8 mouse cellular contexts compared by ENCODE assay signal in the genomic region with DNA sequence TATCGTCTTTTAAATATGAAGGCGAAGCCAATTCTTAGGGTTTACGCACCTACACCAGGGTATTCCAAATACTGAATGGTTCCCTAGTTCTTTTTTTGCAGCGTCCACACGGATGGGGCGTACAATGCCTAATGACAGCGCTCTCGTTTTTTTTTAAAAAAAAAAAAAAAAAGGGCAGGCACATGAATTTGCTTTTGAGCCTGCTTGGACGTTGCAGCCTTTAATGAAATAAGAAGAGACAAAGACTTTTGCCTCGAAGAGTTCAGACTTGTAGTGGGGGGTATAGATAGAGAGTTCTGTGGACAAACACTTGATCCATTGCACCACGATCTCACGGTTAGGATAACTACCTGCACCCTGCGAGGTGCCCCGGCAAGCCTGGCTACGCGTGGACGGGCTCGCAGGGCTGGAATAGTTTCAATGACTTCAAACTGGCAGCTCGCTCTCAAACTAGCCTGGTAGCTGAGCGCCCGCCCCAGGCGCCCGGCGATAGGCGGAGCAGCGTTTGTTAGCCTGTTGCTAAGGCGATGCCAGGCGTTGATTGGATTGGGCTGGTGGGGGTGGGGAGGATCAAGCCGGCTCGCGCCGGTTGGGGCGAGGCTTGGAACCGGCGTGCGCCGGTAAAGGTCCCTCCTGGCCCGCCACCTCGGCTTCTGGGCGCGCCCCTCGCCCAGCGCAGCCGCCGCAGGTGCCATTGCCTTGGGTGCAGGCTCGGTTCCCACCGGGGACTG. TPM values are rescaled to one million over a fixed set of nuclear protein-coding genes. Genes with fewer than 3 reads are reported as not detected.
A peak's percentile ranks its signal among the peaks of the same experiment; 100 is the strongest.
DNase-seq lines count a peak whose midpoint lies in the region; ATAC-seq and TF ChIP-seq lines count a peak whose summit lies in the region.

No protein-coding gene starts in this region.

- peaks cover 11% of the 10 kb centered on the region for H3K36me3 ChIP-seq in embryonic facial prominence, embryonic 13.5 days
- H3K36me3 ChIP-seq in heart, adult 2 months (ENCODE audit: control insufficient read depth, insufficient read depth, low read length), result peaks cover 14% of the 10 kb centered on the region
- H3K36me3 ChIP-seq in kidney, adult 2 months (ENCODE audit: control insufficient read depth, insufficient read depth, low read length), result peaks cover 7% of the 10 kb centered on the region
- peaks cover 17% of the 10 kb centered on the region for H3K36me3 ChIP-seq in limb, embryonic 12.5 days
- H3K36me3 ChIP-seq in midbrain, embryonic 14.5 days (ENCODE audit: control insufficient read depth, insufficient read depth, low read length), result peaks cover 17% of the 10 kb centered on the region

- peak; percentile 50; the same call in 1 of the 2 replicates for TF ChIP-seq EP300 in heart, adult 2 months (IDR thresholded peaks at IDR 0.05; ENCODE audit: insufficient read depth, low read depth, low read length)

- intact Hi-C loops in heart, adult 2 months (cut with DNase I), result no loop called here

- H3K4me1 ChIP-seq in embryonic facial prominence, embryonic 13.5 days, result no peaks in the 10 kb centered on the region
- H3K4me1 ChIP-seq in heart, adult 2 months (ENCODE audit: control insufficient read depth, insufficient read depth, low read length), result peaks cover 2% of the 10 kb centered on the region
- peaks cover 3% of the 10 kb centered on the region; the same call in 1 of the 2 replicates for H3K4me1 ChIP-seq in kidney, adult 2 months (ENCODE audit: control insufficient read depth, insufficient read depth, low read length)
- H3K4me1 ChIP-seq in limb, embryonic 12.5 days (replicated peaks), result no peaks in the 10 kb centered on the region; the same call in 1 of the 2 replicates
- H3K4me1 ChIP-seq in midbrain, embryonic 14.5 days (ENCODE audit: control insufficient read depth, insufficient read depth, low read length), result peaks cover 9% of the 10 kb centered on the region

- under 1% methylated on average over 47 of the region's 47 CpGs for WGBS in embryonic facial prominence, embryonic 13.5 days
- WGBS in heart, adult 2 months, result under 1% methylated on average over 47 of the region's 47 CpGs
- WGBS in kidney, adult 2 months, result under 1% methylated on average over 47 of the region's 47 CpGs
- whole genome bisulfite sequencing in limb, embryonic 12.5 days, result 0% methylated on average over 47 of the region's 47 CpGs
- WGBS in midbrain, embryonic 14.5 days, result under 1% methylated on average over 47 of the region's 47 CpGs

- no peak for TF ChIP-seq CTCF in heart, adult 2 months (IDR thresholded peaks at IDR 0.05)
- TF ChIP-seq CTCF in kidney, adult 2 months (conservative IDR thresholded peaks at IDR 0.05; ENCODE audit: insufficient read depth, insufficient read length, low read depth, low read length), result no peak

- no peaks in the 10 kb centered on the region; the same call in 1 of the 2 replicates for H3K27me3 ChIP-seq in embryonic facial prominence, embryonic 13.5 days
- no peaks in the 10 kb centered on the region; the same call in 1 of the 2 replicates for H3K27me3 ChIP-seq in heart, adult 2 months (ENCODE audit: control insufficient read depth, insufficient read depth, low read length)
- H3K27me3 ChIP-seq in kidney, adult 2 months (replicated peaks; ENCODE audit: control insufficient read depth, insufficient read depth, low read length), result no peaks in the 10 kb centered on the region
- H3K27me3 ChIP-seq in limb, embryonic 12.5 days, result no peaks in the 10 kb centered on the region
- H3K27me3 ChIP-seq in midbrain, embryonic 14.5 days (ENCODE audit: control insufficient read depth, insufficient read depth, low read length), result no peaks in the 10 kb centered on the region

- peak overlapping the region; percentile 59 for H3K4me2 ChIP-seq in embryonic facial prominence, embryonic 13.5 days
- H3K4me2 ChIP-seq in limb, embryonic 12.5 days, result peak overlapping the region; percentile 58
- peak overlapping the region; percentile 71 for H3K4me2 ChIP-seq in midbrain, embryonic 14.5 days (ENCODE audit: low read length)

- TF ChIP-seq POLR2A in heart, adult 2 months (IDR thresholded peaks at IDR 0.05; ENCODE audit: insufficient read depth, low read depth, low read length), result peak; percentile 74; the same call in 1 of the 2 replicates
- TF ChIP-seq POLR2A in kidney, adult 2 months (IDR thresholded peaks at IDR 0.05; ENCODE audit: low read depth, low read length), result peak; percentile 85

- H3K79me2 ChIP-seq in heart, adult 2 months (replicated peaks; ENCODE audit: control insufficient read depth, insufficient read depth, low read length), result no peaks in the 10 kb centered on the region

- no peaks in the 10 kb centered on the region for H3K9me3 ChIP-seq in embryonic facial prominence, embryonic 13.5 days
- H3K9me3 ChIP-seq in limb, embryonic 12.5 days, result no peaks in the 10 kb centered on the region
- no peaks in the 10 kb centered on the region for H3K9me3 ChIP-seq in midbrain, embryonic 14.5 days (ENCODE audit: control insufficient read depth, low read length)

- H3K27ac ChIP-seq in embryonic facial prominence, embryonic 13.5 days, result peak overlapping the region; percentile 100
- H3K27ac ChIP-seq in heart, adult 2 months, result peak overlapping the region; percentile 97
- peak overlapping the region; percentile 98 for H3K27ac ChIP-seq in kidney, adult 2 months (ENCODE audit: insufficient read depth, low read depth, low read length)
- peak overlapping the region; percentile 100 for H3K27ac ChIP-seq in limb, embryonic 12.5 days
- peak overlapping the region; percentile 100 for H3K27ac ChIP-seq in midbrain, embryonic 14.5 days (replicated peaks; ENCODE audit: low read depth, low read length)

- DNase-seq in 3T3-L1 (ENCODE audit: low read depth, low spot score), result peak; percentile 96
- DNase-seq in adrenal gland, postnatal 4 days (ENCODE audit: low spot score in 2 of 2), result peak; percentile 74 to 89
- DNase-seq in heart, adult 2 months, result peak; percentile 90 to 95
- peak; percentile 97 for DNase-seq in kidney, adult 2 months
- peak; percentile 99 for DNase-seq in midbrain, embryonic 14.5 days
- DNase-seq in spleen, adult 12 weeks (ENCODE audit: low spot score), result peak; percentile 92

- peak; percentile 90 for ATAC-seq in embryonic facial prominence, embryonic 13.5 days (ENCODE audit: insufficient number of reproducible peaks, insufficient read depth, low FRiP score, low TSS enrichment, low read depth)
- ATAC-seq in limb, embryonic 12.5 days (ENCODE audit: insufficient number of reproducible peaks, insufficient read depth, low FRiP score, low TSS enrichment, low read depth), result peak; percentile 84
- peak; percentile 90 for ATAC-seq in midbrain, embryonic 14.5 days (ENCODE audit: low FRiP score, low TSS enrichment)

- H3K4me3 ChIP-seq in embryonic facial prominence, embryonic 13.5 days, result peak overlapping the region; percentile 86
- peak overlapping the region; percentile 86 for H3K4me3 ChIP-seq in heart, adult 2 months
- peak overlapping the region; percentile 86 for H3K4me3 ChIP-seq in kidney, adult 2 months (ENCODE audit: insufficient read depth, low read depth, low read length)
- peak overlapping the region; percentile 77 for H3K4me3 ChIP-seq in limb, embryonic 12.5 days (replicated peaks)
- H3K4me3 ChIP-seq in midbrain, embryonic 14.5 days (replicated peaks; ENCODE audit: low read depth, low read length), result peak overlapping the region; percentile 98

- peak overlapping the region; percentile 99 for H3K9ac ChIP-seq in embryonic facial prominence, embryonic 13.5 days
- H3K9ac ChIP-seq in heart, adult 2 months (ENCODE audit: low read depth, low read length), result peak overlapping the region; percentile 91
- H3K9ac ChIP-seq in limb, embryonic 12.5 days (replicated peaks), result peak overlapping the region; percentile 99
- H3K9ac ChIP-seq in midbrain, embryonic 14.5 days (replicated peaks; ENCODE audit: low read length), result peak overlapping the region; percentile 100

RNA-seq across cellular contexts. Expression of gene Arrdc3, which starts 2.1 kb away (rescaled TPM):
- 100 to 1,000 TPM; 146 to 159 TPM for total RNA-seq in adrenal gland, postnatal 4 days (2021)
- polyA plus RNA-seq in embryonic facial prominence, embryonic 13.5 days (2015; fragmentation: Nextera tagmentation; extraction: Ambion mirVana), result 52.8 and 58.2 TPM in 2 replicates
- 10 to 100 TPM; 29.3 to 30.5 TPM for total RNA-seq in heart, adult 2 months (2021)
- polyA plus RNA-seq in heart, adult 2 months (2012; rRNA removed), result 25.8 and 48.4 TPM in 2 replicates
- polyA plus RNA-seq in kidney, adult 2 months (2012; rRNA removed), result 41.9 and 47.5 TPM in 2 replicates
- 94.9 and 102 TPM in 2 replicates for polyA plus RNA-seq in limb, embryonic 12.5 days (2016; fragmentation: Nextera tagmentation; extraction: Ambion mirVana)
- 39.3 and 80.6 TPM in 2 replicates for polyA plus RNA-seq in midbrain, embryonic 14.5 days (2014; fragmentation: Nextera tagmentation; extraction: Ambion mirVana)

Comparison
In these comparisons a context has a peak if more than half of its experiments do, and no peak if none do; other contexts are left out.
1. Peak in every context shown above with its lines: DNase-seq, ATAC-seq, H3K4me3 ChIP-seq and H3K27ac ChIP-seq.